Mouse (Mus musculus): Measurements from ENCODE around the gene Zfp341.

- TF ChIP-seq CTCF (IDR thresholded peaks at IDR 0.05) (no peak), POLR2A (IDR thresholded peaks at IDR 0.05; ENCODE audit: insufficient read depth, low read depth, low read length) (no peak), EP300 (IDR thresholded peaks at IDR 0.05; ENCODE audit: insufficient read depth, low read depth, low read length) (no peak)
These were observed 21.9 kb upstream of the Zfp341 start for GRCm38 (mm10) chr2:154591239-154591638.
